Mouse (Mus musculus): ENCODE data around the gene Tle2. TPM values are rescaled to one million over a fixed set of nuclear protein-coding genes. Genes with fewer than 3 reads are reported as not detected.

Gene Tle2
- total and polyA plus RNA-seq, 3 experiments = 0.19 to 2.4 TPM; not detected in 1

GRCm38 (mm10) chr10:81623441-81623840, 49.1 kb downstream of the Tle2 start:
- H3K27ac ChIP-seq (ENCODE audit: control insufficient read depth, low read depth, low read length) = no peak overlapping the region
- H3K27me3 ChIP-seq (ENCODE audit: control insufficient read depth in 1 of 2, insufficient read depth in 2 of 2, low read length in 2 of 2) = no peaks in the 10 kb centered on the region
- no peaks in the 10 kb centered on the region; a peak in 1 of 4 replicates for H3K36me3 ChIP-seq (ENCODE audit: control insufficient read depth in 1 of 2, insufficient read depth in 2 of 2, low read length in 2 of 2)
- H3K4me3 ChIP-seq (ENCODE audit: control insufficient read depth in 1 of 2, insufficient read depth in 1 of 2, low read depth in 2 of 2, low read length in 2 of 2) = no peak overlapping the region
- no peak for DNase-seq (ENCODE audit: low read depth, low spot score)
- no peak for TF ChIP-seq CHD1 (IDR thresholded peaks at IDR 0.05; ENCODE audit: low read depth, low read length)
- no peak for TF ChIP-seq MYB (IDR thresholded peaks at IDR 0.05; ENCODE audit: low read depth, low read length)
- no peak for TF ChIP-seq UBTF (IDR thresholded peaks at IDR 0.05; ENCODE audit: borderline replicate concordance, insufficient read depth, low read depth, low read length)
- no peak for TF ChIP-seq MXI1 (IDR thresholded peaks at IDR 0.05; ENCODE audit: low read depth, low read length)
- TF ChIP-seq CHD2 (IDR thresholded peaks at IDR 0.05; ENCODE audit: low read length) = no peak
- no peak for TF ChIP-seq KAT2A (conservative IDR thresholded peaks at IDR 0.05; ENCODE audit: low read depth, low read length)
- TF ChIP-seq MAZ (IDR thresholded peaks at IDR 0.05; ENCODE audit: low read depth, low read length) = no peak
- TF ChIP-seq BHLHE40 (IDR thresholded peaks at IDR 0.05; ENCODE audit: borderline replicate concordance, low read depth, low read length) = no peak
- no peak for TF ChIP-seq SMC3 (IDR thresholded peaks at IDR 0.05; ENCODE audit: low read depth, low read length)
- TF ChIP-seq ETS1 (IDR thresholded peaks at IDR 0.05; ENCODE audit: low read depth, low read length) = no peak
- peaks cover 4% of the 10 kb centered on the region; the same call in 1 of the 2 replicates for H3K79me2 ChIP-seq (ENCODE audit: control insufficient read depth, insufficient read depth, low read length, poor library complexity)
- peaks cover 2 to 16% of the 10 kb centered on the region in 2 experiments; a peak in 3 of 4 replicates for H3K4me1 ChIP-seq (ENCODE audit: control insufficient read depth in 1 of 2, insufficient read depth in 2 of 2, low read length in 2 of 2)
- H3K9ac ChIP-seq (ENCODE audit: control insufficient read depth, low read depth, low read length, poor library complexity, severe bottlenecking) = no peak overlapping the region
- no peaks in the 10 kb centered on the region for H3K9me3 ChIP-seq (replicated peaks; ENCODE audit: insufficient read depth, low read length)

- H3K27ac ChIP-seq (ENCODE audit: control insufficient read depth, low read depth, low read length) = no peak overlapping the region; the same call in 1 of the 2 replicates
- no peaks in the 10 kb centered on the region for H3K9me3 ChIP-seq (replicated peaks; ENCODE audit: insufficient read depth, low read length)
- no peaks in the 10 kb centered on the region; a peak in 1 of 4 replicates for H3K36me3 ChIP-seq (ENCODE audit: control insufficient read depth in 1 of 2, insufficient read depth in 2 of 2, low read length in 2 of 2)
- peaks cover 4% of the 10 kb centered on the region; the same call in 1 of the 2 replicates for H3K79me2 ChIP-seq (ENCODE audit: control insufficient read depth, insufficient read depth, low read length, poor library complexity)
- H3K27me3 ChIP-seq (ENCODE audit: control insufficient read depth in 1 of 2, insufficient read depth in 2 of 2, low read length in 2 of 2) = no peaks in the 10 kb centered on the region
- DNase-seq (ENCODE audit: low read depth, low spot score) = no peak
- TF ChIP-seq GABPA (IDR thresholded peaks at IDR 0.05; ENCODE audit: low read depth, low read length) (no peak), USF1 (IDR thresholded peaks at IDR 0.05; ENCODE audit: low read depth, low read length) (peak; percentile 72)
- peak overlapping the region; percentile 64 to 90 for H3K4me3 ChIP-seq (ENCODE audit: control insufficient read depth in 1 of 2, insufficient read depth in 1 of 2, low read depth in 2 of 2, low read length in 2 of 2)
- peak overlapping the region; percentile 93 for H3K9ac ChIP-seq (ENCODE audit: control insufficient read depth, low read depth, low read length, poor library complexity, severe bottlenecking)
- H3K4me1 ChIP-seq (ENCODE audit: control insufficient read depth in 1 of 2, insufficient read depth in 2 of 2, low read length in 2 of 2) = peaks cover 2 to 19% of the 10 kb centered on the region in 2 experiments; a peak in 3 of 4 replicates
Observed at GRCm38 (mm10) chr10:81626101-81626993, 52.0 kb downstream of the Tle2 start.

Data from MEL (cell line).